Mouse (Mus musculus) gastrocnemius, postnatal 4 days (tissue): Measurements from ENCODE around the gene Maml1. TPM values are rescaled to one million over a fixed set of nuclear protein-coding genes. Genes with fewer than 3 reads are reported as not detected.

Experiments
- DNase-seq, 2 experiments: peaks; one replicate each; pipeline ENCODE4 v3.0.0; 2021 to 2022; ENCODE audit warnings: low spot score in 2 of 2, mixed read lengths in 2 of 2
- total RNA-seq, 2 experiments: library from RNA; stranded (reverse); gene quantifications; 2 replicates each; pipeline ENCODE4 v1.2.3; 2021

Maml1 gene
- total RNA-seq, 2 experiments from 2014 or later = 17.9 to 19.0 TPM

DNA sequence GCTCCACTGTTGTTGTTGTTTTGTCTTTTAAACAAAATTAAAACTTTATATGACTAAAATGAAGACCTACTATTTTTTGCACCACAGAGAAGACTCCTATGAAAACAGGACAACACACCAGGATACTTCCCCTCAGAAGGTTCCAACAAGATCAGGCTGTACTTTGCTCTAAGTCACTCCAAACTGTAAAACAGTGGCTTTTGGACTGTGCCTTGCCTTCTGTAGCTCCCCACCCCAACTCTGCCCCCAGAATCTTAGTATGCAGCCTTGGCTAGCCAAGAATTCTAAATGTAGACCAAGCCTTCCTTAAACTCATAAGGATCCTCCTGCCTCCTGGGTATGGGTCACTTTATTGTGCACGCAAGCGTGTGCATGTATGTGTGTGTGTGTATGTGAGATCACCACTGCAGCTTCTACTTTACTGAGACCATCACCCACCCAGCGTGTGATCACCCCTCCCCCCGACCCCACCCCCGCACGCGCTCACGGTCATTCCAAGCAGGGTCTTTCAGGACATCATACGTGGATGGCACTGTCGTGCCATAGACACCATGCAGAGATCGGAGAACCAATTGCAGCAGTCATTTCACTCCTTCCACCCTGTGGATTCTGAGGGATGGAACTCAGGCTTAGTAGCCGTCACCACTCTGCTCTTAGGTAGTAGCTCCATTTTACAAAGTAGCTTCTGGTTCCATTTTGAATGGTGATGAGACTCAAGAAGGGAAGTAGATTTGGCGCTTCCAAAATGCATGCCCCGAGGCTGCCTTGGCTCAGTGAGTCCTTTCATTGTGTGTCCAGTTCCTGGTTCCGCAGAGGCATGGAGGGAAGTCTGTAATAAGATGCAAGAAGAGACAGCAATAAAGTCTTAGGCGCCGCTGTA is 68.1 kb downstream of the Maml1 start:
- DNase-seq = no peak

DNA sequence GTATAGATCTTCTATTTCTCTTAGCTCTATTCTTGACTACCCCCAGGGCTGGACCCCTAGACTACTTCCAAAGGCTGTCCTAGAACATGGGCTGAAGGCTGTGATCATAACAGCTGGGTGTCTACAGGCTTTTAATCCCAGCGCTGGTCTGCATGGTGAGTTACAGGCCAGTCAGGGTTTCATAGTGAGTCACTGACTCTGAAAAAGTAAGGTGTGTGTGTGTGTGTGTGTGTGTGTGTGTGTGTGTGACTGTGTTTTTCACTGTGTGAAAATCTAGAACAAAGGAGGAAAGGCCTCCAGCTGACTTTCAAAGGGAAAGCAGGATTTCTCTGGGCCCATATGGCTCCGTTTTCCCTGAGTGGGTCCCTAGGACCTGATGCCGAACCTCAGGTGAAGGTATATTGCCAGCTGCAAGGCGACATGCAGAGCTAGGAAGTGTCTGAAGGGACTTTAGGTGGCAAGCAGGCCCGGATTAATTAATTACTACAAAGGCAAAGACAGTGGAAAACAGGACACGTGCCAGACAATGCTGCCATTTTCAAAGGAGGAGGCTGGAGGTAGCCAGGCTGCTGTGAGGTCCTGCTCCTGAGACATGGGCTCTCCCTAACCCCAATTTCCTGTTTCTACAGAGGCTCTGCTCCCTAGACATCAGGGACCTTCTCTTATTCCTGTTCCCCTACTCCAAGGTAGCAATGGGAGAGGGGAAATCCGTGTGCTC is 69.4 kb downstream of the Maml1 start:
- DNase-seq = no peak

- no peak for DNase-seq
Measured at GRCm38 (mm10) chr11:50219833-50220232, 72.3 kb downstream of the Maml1 start.

DNA sequence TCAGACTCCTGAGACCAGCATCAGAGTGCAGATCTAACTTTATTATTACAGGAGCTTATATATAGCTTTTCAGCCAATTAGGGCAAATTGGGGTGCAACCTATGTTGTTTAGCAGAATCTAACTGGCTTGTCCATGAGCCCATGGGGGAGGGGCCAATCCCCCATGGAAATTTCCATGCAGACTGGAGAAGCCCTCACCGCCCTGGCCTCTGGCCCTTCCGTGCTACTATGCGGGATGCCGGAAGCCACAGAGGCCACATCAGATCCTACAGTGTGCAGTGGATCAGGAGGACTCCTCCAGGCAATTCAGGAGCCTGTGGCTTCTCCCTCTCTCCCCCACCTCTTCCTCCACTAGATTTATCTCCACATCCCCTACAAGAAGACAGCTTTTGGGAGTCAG is 74.3 kb downstream of the Maml1 start:
- DNase-seq = no peak

GRCm38 (mm10) chr11:50216724-50217366 is 75.3 kb downstream of the Maml1 start:
- no peak for DNase-seq

DNA sequence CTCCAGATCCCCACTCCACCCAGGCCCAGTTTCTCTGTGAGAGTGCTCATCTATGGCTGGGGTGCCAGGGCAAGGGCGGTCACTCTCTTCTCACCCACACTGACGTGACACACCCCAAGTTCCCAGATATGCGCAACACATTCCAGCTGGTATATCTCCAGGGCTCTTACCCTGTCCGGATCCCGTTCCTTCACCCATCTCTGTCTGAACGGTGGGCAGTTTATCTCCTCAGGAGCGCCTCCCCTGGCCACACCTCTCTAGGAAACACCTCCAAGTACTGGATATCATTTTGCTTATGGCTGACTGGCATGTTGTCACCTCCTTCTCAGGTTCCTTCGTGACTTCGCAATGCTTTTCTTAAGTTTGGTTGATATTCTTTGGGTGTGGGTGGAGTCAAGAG is 76.5 kb downstream of the Maml1 start:
- no peak for DNase-seq

DNA sequence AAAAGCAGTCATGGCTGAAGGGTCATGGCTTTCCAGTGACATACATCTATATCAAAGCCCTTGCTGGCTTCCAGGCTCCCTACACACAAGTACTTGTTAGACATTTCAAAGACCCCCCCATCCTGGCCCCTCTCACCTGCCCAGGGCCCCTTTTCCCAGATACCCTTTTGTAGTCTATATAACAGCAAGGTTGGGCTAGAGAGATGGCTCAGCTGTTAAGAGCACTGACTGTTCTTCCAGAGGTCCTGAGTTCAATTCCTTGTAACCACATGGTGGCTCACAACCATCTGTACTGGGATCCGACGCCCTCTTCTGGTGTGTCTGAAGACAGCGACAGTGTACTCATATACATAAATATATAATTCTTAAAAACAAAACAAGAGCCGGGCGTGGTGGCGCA is 77.5 kb downstream of the Maml1 start:
- DNase-seq = no peak

DNA sequence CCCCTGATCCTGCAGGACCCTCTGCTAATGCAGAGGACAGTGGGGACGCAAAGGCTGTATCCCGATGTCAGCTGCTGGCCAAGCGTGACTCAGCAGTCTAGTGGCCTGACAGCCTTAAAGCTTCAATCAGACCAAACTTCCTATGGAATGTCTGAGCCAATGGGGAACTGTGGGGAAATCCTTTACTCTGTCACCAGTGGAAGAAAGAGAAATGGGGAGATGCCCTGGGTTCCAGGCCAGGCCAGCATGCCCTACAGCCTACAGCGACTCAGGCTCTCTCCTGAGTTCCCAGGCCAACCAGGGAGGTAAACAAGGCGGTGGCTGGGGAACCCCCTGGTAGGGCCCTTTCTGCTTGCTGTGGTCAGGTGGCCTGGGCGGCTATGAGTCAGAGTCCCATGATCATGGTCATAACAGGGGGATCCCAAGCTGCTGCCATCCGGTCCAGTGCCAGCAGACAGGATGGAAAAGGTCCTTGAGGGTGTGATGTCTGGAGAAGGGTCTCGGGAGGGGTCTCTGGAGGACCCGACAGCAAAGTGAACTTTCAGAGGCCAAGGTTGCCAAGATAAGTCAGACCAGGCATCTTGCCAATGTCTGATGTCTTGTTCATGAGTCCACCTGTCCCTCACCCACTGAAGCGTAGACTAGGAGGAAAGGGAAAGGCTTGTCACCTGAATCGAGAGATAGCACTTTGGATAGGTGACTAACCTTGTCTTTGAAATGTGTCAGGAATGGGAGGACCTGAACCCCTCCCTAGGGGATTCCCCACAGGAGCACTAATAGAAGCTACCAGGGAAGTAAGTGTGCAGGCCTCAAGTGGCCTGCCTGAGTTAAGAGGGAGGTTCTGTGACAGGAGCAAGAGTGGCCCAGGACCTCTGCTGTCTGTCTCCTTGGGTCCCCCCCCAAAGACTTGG is 79.0 kb downstream of the Maml1 start:
- DNase-seq = peak in 1 of 2 experiments; percentile 63

DNA sequence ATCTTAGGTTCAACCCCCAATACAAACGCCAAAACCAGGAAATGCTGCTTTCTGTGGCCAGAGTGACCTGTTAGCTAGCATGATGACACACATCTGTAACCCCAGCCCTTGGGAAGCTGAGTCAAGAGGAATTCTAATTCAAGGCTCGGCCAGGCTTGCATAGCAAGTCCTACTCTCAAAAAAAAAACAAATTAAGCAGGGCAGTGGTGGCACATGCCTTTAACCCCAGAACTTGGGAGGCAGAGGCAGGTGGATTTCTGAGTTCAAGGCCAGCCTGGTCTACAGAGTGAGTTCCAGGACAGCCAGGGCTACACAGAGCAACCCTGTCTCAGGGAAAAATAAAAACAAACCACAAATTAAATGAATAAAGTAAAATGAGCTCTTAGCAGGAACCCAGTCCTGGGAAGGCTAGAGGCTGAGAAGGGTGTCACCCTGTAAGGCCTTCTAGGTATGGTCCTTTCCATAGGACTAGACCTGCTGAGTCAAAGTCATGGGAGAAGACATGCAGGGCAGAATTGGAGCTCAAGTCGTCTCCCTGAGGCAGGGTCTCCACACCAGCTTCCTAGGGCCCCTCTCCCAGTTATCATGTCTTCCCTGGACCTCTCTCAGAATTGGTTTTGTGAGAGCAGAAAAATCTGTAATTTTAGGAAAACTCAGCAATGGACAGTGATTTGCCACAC is 79.9 kb downstream of the Maml1 start:
- no peak for DNase-seq

GRCm38 (mm10) chr11:50211322-50212059 is 80.6 kb downstream of the Maml1 start:
- DNase-seq = no peak

DNA sequence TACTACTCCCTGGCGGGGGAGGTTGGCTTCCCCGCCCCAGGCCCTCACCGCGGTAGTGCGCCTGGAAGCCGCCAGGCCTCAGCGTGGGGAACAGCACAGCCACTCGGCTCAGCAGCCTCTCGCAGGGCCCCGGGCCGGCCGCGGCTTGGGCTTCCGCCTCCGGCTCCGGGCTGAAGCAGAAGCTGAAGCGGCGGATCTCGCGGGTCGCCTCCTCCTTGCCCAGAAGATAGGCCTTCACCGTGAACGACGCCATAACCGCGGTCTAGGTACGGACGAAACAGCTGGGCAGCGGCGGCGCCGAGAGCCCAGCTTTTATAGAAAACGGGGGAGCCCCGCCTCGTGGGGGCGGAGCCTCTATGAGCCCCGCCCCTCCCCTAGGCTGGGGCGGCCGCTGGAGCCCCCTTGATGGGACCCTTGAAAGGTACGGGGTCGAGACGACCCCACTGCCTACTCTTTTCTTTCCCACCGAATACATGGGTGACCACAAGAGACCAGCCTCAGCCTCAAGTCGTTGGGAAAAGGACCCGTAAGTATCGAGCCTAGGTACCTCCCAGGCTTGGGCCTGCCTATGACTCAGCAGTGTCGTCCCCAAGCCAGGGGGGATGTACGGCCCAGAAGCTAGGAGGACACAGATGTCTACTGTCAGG is 81.5 kb downstream of the Maml1 start, which contains the start of the genes Sqstm1 and Mgat4b:
TSS of gene Sqstm1 (minus strand) at position 323 of the 647 bp plus-strand sequence.
TSS of gene Mgat4b (plus strand) at position 386 of the 647 bp plus-strand sequence.
- DNase-seq = peak; percentile 77 to 86

DNA sequence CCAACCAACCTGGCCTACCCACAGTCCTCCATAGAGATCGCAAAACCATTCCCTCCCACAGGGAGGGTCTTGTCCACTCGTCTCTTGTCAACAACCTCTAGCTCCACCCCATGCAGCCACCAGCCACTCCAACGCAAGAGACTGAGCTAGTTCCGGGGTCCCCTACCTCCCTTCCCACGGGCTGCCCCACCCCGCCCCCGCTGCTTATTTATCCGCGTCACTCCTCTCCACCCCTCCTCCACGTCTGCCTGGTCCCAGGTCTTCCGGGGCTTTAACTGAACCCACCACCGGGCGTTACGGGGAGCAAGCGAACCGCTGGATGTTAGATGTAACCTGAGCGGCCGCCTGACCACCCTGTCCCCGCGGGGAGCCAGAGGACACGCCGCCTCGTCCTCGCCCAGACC is 82.0 kb downstream of the Maml1 start:
- peak; percentile 87 to 93 for DNase-seq

DNA sequence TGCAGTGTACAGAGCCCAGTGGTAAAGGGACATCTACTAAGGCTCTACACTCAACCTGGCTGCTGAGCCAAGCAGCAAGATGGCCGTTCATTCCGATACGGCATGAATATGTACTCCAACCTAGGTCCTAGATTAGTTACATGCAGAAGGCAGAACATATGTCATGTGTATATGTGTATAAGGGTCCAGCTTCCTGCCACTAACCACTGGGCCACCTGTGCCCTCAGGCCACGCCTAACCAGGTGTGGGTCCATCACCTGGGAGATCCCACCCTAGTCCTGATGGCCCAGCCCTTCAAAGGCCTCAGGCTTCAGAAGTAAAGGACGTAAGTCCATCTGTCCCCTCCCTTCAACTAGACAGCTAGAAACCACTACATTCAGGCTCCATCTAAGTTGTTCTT is 84.1 kb downstream of the Maml1 start:
- DNase-seq = no peak

- no peak for DNase-seq
Measured at GRCm38 (mm10) chr11:50207344-50207743, 84.8 kb downstream of the Maml1 start.

DNA sequence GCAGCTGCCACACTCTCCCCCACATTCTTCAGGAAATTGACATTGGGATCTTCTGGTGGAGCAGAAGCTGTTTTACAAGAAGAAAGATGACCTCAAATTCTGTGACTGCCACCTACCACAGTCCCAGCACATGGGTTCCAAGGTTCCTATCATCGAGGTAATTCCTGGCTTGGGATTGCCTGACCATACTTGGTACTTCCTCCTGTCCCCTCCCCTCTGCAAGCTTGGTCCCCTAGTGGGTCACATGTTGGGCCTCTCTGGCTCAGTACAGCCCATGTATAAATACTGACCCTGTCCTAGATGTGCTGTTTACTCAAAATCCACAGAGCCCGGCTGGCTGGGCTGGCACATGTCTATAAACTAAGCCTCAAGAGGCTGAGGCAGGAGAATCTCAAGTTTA is 86.1 kb downstream of the Maml1 start:
- DNase-seq = no peak
